Mouse (Mus musculus) kidney, postnatal 14 days (tissue): Measurements from ENCODE around the gene Fkbp9.

ENCODE experiments used
- DNase-seq: peaks from one replicate; pipeline ENCODE4 v3.0.0; 2022; ENCODE audit warnings: mixed read lengths

Gene Fkbp9

GRCm38 (mm10) chr6:56831697-56832406, at the start of gene Fkbp9:
TSS of gene Fkbp9 (plus strand) at chr6:56832059.
- DNase-seq: peak; percentile 93

GRCm38 (mm10) chr6:56783561-56784272, 48.1 kb upstream of the Fkbp9 start:
- DNase-seq: no peak

GRCm38 (mm10) chr6:56785068-56785467, 46.8 kb upstream of the Fkbp9 start:
- DNase-seq: no peak

DNA sequence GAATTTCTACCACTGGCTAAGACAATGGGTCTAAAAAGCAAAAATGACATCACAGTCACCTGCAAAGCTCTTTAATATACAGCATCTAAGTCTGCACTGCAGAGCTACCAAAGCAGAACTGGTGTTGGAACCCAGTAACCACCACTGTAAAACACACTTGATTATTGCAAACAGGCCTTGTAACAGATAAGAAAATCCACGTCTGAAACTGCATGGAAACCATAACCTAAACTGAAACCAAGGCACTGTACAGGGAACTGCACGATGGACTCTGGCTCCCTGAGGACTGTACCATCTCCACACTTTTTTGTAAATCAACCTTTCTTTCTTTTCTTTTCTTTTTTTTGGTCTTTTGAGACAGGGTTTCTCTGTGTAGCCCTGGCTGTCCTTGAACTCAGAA, 44.2 kb upstream of the Fkbp9 start:
- no peak for DNase-seq

DNA sequence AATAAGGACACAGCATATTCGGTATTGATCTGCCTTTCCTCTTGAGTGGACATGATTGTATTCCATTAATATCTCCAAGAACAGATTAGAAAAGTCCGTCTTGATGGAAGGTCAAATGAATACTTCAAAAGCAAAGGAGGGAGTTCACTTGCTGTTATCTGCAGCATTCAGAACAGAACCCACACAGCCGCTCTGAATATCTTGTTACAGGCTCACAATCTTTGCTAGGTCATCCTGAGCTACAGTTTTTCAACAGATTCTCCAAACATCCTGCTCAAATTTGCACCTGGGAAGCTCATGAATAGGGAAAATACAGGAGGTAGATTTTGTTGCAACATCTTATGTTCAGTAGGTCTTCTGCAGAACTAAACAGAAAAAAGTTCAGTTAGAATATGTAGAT, 42.5 kb upstream of the Fkbp9 start:
- no peak for DNase-seq

GRCm38 (mm10) chr6:56794834-56795233, 37.0 kb upstream of the Fkbp9 start:
- DNase-seq: no peak

DNA sequence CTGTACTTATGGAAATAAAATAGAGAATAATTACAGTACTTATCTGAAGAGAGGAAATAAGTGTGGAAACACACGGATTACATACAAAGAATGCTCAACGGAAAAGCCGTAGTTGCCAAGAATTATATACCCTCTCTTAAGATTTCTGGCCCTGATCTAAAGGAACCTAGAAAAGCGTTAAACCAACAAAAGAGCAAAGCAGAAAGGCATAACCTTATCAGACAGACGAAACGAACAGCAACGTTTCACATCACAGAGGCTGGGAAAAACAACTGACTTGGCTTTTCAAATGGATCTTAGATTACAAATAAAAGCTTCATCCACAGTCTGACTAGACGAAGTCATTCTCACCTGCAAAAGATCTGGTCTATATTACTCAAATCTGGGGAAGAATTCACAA, 35.6 kb upstream of the Fkbp9 start:
- DNase-seq: no peak

DNA sequence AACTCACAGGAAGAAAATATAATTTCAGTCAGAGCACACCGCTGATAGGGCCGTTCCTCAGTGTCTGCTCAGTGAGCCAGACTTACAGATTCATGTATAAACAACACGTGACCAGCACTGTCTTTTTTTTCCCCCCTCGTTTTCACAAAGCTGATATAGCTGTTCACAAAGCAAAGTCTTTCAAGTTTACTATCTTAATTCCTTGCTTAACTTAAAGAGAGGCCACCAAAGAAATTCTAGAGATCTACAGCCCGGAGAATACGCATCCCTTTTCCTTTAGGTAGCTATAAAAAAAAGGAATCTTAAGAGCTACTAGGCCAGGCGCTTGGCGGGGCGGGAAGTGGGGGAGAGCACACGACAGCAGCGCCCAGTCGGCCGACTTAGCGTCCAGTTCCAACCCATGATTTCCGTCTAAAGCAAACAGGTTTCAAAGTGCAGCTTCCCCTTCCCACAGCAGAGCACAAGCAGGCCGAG, 35.2 kb upstream of the Fkbp9 start:
- DNase-seq: peak; percentile 58

DNA sequence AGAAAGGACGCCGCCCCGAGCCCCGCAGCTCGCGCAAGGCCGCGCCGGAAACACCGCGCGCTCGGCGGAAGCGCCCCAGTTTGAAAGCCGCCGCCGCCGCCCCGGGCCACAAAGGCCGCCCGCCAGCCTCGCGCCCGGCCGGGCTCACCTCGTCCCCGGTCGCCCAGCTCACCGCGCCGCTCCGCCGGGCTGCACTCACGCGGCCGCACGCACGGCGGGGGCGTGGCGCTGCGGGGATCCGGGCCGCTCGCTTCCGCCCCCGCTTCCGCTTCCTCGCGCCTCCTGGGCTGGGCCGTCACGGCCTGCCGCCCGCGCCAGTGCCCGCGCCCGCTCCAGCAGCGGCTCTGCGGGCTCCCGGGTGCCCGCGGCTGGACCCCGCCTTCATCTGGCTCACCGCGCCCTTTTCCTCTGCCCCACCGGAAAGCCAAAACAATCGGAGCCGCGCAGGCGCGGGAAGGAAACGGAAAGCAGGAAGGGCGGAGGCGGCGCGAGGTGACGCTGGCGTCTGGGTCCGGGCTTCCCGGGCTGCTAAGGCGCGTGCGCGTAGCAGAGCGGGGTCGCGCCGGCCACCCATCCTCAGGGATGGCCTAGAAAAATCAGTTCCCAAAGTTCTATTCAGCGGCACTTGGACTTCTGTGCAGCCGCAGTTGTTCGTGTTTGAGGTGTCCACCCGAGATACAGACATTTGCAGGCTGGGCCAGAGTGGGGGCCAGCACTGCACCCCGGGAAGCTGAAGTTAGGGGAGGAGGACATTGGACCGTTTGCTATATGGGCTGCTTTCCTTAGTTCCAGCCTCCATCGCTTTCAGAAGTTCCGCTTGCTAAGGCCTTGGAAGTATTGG, 34.3 kb upstream of the Fkbp9 start, which contains the start of gene Kbtbd2:
Gene Kbtbd2 (minus strand): TSS at position 503 of the 841 bp plus-strand sequence.
- peak; percentile 97 for DNase-seq

DNA sequence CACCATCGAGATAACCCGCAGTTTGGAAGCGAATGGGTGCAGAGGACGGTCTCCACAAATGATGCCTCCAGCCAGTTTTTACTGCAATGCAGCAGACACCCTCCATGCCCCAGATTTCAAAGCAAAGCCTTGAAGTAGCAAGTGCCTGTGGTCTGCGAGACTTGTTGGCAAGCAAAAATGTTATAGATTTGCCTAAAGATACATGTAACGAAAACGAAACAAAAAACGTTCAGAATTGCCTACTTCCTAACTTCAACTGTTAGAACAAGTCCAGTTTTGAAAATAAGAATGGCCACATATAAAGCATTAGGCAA, 33.8 kb upstream of the Fkbp9 start:
- DNase-seq: no peak

GRCm38 (mm10) chr6:56805026-56805425, 26.8 kb upstream of the Fkbp9 start:
- DNase-seq: no peak

DNA sequence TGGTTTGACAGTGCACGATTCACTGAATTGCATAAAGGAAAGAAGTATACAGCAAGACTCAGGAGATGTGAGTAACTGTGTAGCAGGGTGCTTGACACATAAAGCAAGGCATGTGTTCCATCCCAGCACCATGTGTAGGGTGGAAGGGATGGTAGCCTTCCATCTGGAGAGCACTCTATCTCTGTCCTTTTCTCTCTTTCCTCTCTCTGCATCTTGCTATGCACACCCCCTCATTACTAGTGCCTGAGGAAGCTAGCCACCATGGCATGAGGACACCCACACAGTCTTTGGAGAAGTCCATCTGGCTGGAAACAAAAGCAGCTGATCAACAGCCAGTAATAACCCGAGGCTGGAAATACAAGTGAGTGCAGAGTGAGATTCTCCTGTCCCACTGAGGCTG, 25.7 kb upstream of the Fkbp9 start:
- DNase-seq: no peak

DNA sequence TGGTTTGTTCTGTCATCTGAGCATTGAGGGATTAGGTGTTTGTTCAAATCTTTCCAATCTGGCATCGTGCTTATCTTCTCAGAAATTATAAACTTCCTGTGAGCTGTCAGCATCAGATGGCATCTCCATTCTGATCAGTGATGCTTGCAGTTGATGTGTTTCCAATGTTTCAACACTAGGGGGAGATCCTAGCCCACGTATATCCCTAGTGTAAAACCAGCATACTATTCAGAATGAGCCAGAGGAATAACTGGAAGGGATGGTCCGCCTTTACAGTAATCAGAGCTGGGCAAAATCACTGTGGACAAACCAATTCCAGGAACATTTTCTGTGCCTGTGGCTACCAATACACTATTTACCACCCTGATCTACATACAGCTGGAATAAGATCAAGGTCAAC, 23.2 kb upstream of the Fkbp9 start:
- DNase-seq: peak; percentile 52

DNA sequence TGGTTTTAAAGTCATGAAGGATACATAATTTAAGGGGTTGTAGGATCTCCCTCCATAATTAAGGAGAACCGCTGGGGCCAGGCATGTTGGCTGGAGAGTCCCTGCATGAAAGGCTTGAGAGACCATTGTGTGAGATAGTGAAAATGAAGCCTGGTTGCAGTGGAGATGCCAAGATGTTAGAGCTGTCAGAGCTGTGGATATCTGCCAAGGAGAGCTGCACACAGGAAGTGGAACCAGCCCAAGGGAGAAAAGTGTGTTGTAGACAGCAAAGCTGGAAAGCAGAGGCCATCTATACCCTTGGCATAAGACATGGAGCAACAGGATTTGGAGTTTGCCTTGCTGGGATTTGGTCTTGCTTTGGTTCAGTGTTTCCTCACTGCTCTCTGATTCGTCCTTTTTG, 18.5 kb upstream of the Fkbp9 start:
- DNase-seq: no peak

- DNase-seq: no peak
These were observed 13.3 kb upstream of the Fkbp9 start for GRCm38 (mm10) chr6:56818436-56819123.

- no peak for DNase-seq
These were observed 12.8 kb upstream of the Fkbp9 start for GRCm38 (mm10) chr6:56819124-56819487.

DNA sequence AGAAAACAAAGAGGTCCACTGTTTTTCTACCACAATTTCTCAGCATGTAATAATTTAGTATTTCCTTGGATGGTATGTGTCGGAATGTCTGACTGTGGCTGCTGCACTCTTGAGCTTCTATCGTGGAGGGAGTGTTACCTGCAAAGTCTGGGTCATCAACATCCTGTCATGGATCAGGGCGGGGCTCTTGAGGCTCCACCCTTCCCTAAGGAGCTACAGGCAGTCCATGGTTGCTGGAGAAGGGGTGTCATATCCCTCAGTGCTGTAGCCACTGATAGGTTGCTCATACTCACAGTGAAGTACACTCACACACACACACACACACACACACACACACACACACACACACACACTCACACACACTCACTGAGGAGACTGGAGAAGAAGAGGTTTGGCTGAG, 6.2 kb upstream of the Fkbp9 start:
- DNase-seq: no peak

- no peak for DNase-seq
These were observed 543 bp downstream of the Fkbp9 start for GRCm38 (mm10) chr6:56832407-56832796.

GRCm38 (mm10) chr6:56832830-56833229, 971 bp downstream of the Fkbp9 start:
- no peak for DNase-seq

DNA sequence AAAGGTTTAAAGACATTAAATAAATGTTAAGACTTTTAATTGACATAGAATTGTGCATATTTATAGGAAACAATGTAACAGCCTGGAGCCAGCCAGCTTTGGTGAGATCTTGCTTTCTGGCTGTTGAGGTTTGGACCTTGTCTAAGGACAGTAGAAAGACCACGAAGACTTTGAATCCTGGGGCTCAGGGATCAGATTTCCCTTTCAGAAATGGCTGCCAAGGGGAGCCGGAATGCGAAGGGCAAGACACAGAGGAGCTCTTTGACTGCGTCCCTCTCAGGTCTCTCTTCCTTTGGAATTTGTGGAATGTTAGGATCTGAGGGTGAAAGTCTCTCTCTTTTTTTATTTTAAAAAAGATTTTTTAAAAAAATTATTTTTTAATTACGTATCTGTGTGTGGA, 2.9 kb downstream of the Fkbp9 start:
- no peak for DNase-seq

- DNase-seq: no peak
These were observed 3.7 kb downstream of the Fkbp9 start for GRCm38 (mm10) chr6:56835532-56835931.

GRCm38 (mm10) chr6:56837166-56837565, 5.3 kb downstream of the Fkbp9 start:
- DNase-seq: no peak

DNA sequence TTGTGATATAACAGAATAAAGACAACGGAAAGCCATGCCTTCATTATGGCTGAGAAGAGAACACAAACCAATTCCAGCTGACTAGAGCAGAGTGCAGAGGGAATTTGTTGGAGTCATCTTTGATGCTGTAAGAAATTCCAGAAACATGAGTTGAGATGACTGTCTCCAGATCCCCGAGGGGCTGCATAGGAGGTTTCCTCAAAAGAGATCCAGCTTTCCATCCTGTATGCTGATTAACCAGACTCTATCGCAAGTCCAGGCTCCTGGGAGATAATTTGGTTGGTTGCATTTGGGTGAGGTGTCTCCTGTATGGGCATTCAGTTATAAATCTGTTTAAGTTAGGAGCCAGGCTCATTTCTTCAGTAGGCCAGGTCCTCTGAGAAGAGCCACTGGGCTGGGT, 5.8 kb downstream of the Fkbp9 start:
- no peak for DNase-seq
